ENCODE assay signal across 12 mouse cellular contexts in the genomic region with DNA sequence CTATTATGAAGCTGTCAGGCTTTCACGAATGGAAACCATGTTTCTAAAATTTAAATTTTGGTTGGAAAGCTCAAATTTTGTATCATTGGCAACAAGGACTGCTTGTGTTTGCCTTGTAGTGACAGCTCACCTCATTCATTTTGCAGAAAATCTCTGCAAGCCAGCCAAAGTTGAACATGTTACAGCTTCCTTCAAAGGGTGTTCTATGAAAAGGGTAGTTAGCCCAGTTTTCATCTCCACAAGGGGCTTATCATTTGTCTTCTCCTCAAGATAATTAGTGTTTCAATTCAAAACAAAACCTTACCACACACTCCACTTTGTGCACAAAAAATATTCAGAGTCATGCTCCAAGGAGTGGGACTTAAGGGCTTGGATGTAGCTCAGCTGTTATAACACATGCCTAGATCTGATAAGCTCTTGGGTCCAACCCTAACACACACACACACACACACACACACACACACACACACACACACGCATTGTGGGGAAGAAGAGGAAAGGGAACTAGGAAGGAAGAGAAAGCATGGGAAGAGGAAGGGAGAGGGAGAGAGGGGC.
"Had no signal": no experiment of that assay in that cellular context is flagged by ENCODE, and none has a peak within 500 bp of the region (broad histone marks: within the 10 kb centered on the region; RNA-seq: fewer than 3 reads in every experiment).

No protein-coding gene starts in this region.

- DNase-seq: kidney, adult 11 months; kidney, adult 9 months; kidney, postnatal 14 days; thymus, postnatal 4 days had no signal

- H3K27ac ChIP-seq: left cerebral cortex, adult 2 months; limb, embryonic 10.5 days; liver, embryonic 15.5 days; macrophage; midbrain, embryonic 15.5 days; neural tube, embryonic 12.5 days; stomach, postnatal 0 days had no signal

- H3K4me3 ChIP-seq: left cerebral cortex, adult 2 months; limb, embryonic 10.5 days; liver, embryonic 15.5 days; megakaryocyte, embryonic 14.5 days; midbrain, embryonic 15.5 days; neural tube, embryonic 12.5 days had no signal

- H3K27me3 ChIP-seq: liver, embryonic 15.5 days; megakaryocyte, embryonic 14.5 days; midbrain, embryonic 15.5 days; neural tube, embryonic 12.5 days had no signal

- H3K4me1 ChIP-seq: limb, embryonic 10.5 days; liver, embryonic 15.5 days; midbrain, embryonic 15.5 days; neural tube, embryonic 12.5 days had no signal

- H3K36me3 ChIP-seq: limb, embryonic 10.5 days; liver, embryonic 15.5 days; midbrain, embryonic 15.5 days; neural tube, embryonic 12.5 days had no signal

- H3K9ac ChIP-seq: liver, embryonic 15.5 days; midbrain, embryonic 15.5 days; neural tube, embryonic 12.5 days had no signal
